Mouse (Mus musculus) splenic B cell, adult 2 months (primary cell): ENCODE measurements around the gene Olfr1254.

ENCODE experiments used
- DNase-seq: peaks from one replicate; pipeline ENCODE4 v3.0.0-alpha.2; 2011; ENCODE audit warnings: low read depth, low spot score
- H3K27me3 ChIP-seq: 2 replicates; pipeline ENCODE4 v1.6.1; 2012; ENCODE audit warnings: mild to moderate bottlenecking, low read length, moderate library complexity, mixed read lengths; ENCODE audit not compliant: control insufficient read depth, poor library complexity, insufficient read depth, severe bottlenecking
- H3K36me3 ChIP-seq: 2 replicates; pipeline ENCODE4 v1.6.1; 2012; ENCODE audit warnings: mild to moderate bottlenecking, low read length, moderate library complexity, mixed read lengths; ENCODE audit not compliant: control insufficient read depth, poor library complexity, insufficient read depth, severe bottlenecking

Gene Olfr1254

DNA sequence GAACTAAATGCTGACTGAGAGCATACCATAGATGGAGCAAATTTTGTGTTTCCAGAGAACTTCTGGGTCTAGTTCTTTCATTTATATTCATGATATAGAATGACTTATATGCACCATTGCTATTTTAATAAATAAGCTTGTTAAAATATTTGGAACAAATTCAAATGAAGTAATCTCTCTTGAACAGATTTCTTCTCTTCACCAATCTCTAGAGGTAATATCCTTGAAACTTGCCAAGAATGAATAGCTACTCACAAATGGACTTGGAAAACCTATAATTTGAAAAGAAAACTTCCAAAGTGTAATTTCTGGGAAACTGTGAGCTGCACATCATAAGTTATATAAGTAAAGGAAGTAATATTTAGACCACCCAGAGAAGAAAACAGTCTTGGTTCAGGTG lies at the start of gene Olfr1254:
TSS of gene Olfr1254 (minus strand) at position 101 of the 400 bp plus-strand sequence.
- DNase-seq: no peak
- Histone ChIP-seq H3K27me3 (no peaks in the 10 kb centered on the region), H3K36me3 (no peaks in the 10 kb centered on the region)

GRCm38 (mm10) chr2:89841455-89841854 lies 48.0 kb upstream of the Olfr1254 start, which contains the start of gene Olfr1256:
Gene Olfr1256, minus strand, starts transcription at chr2:89841555.
- no peak for DNase-seq
- H3K27me3 ChIP-seq: no peaks in the 10 kb centered on the region
- no peaks in the 10 kb centered on the region for H3K36me3 ChIP-seq

GRCm38 (mm10) chr2:89820216-89820615 lies 26.8 kb upstream of the Olfr1254 start:
- no peak for DNase-seq
- no peaks in the 10 kb centered on the region for H3K27me3 ChIP-seq
- no peaks in the 10 kb centered on the region for H3K36me3 ChIP-seq

GRCm38 (mm10) chr2:89811751-89812150 lies 18.3 kb upstream of the Olfr1254 start, which contains the start of gene Olfr1255:
Gene Olfr1255, plus strand, starts transcription at chr2:89812051.
- H3K36me3 ChIP-seq: no peaks in the 10 kb centered on the region

DNA sequence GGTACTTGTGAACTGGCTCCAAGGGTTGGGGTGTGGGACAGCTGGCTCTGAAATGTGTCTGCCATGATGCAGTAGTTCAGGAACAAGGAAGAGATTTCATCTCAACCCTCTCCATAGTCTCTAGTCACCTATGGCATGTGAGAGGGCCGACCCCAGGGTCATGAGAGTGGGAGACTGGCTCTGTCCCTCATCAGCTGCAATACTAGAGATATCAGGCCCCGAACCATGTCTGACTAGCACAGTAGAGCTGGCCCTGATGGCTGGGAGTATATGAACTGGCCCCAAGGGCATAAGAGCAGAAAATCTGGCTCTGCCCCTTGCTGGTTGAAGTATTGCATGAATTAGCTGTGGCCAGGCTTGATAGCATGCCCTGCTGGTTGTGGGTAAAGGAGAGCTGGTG lies 17.3 kb upstream of the Olfr1254 start:
- Histone ChIP-seq H3K36me3 (no peaks in the 10 kb centered on the region), H3K27me3 (no peaks in the 10 kb centered on the region)
- DNase-seq: no peak

More at GRCm38 (mm10) chr2:89811751-89812150, 18.3 kb upstream of the Olfr1254 start, which contains the start of gene Olfr1255:
- no peak for DNase-seq
- H3K27me3 ChIP-seq: no peaks in the 10 kb centered on the region

DNA sequence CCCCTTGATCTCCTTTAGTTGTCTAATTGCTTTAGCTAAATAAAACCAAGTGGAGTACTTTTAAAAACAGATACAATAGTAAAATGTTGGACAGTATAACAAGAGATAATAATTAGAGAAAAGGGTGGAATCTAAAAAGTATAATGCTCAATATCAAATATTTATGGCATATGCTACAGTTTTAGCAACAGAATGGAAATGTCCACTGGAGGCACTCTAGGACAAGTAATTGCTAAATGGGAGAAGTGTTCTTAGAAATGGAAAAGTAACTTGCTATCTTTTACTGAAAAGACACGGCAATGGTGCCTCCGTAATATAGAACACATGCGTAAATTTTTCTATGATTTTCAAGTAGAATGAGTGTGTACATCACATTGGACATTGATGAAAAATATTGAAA lies 6.2 kb upstream of the Olfr1254 start:
- no peaks in the 10 kb centered on the region for H3K36me3 ChIP-seq
- no peak for DNase-seq
- H3K27me3 ChIP-seq: no peaks in the 10 kb centered on the region

- no peaks in the 10 kb centered on the region for H3K36me3 ChIP-seq
- no peaks in the 10 kb centered on the region for H3K27me3 ChIP-seq
- no peak for DNase-seq
These were observed 36.4 kb downstream of the Olfr1254 start, which contains the start of gene Olfr1253 for GRCm38 (mm10) chr2:89756990-89757389. Gene Olfr1253, minus strand, starts transcription at chr2:89757090.
